Mouse (Mus musculus) neural tube, embryonic 11.5 days (tissue): ENCODE data around the gene Nadsyn1. TPM values are rescaled to one million over a fixed set of nuclear protein-coding genes. Genes with fewer than 3 reads are reported as not detected.
A peak's percentile ranks its signal among the peaks of the same experiment; 100 is the strongest.

Experiments
- ATAC-seq: fragments of 200-750 bp; cut with Nextera tagmentation; 2 replicates; pipeline ENCODE4 v1.8.0; 2017; ENCODE audit warnings: moderate number of reproducible peaks, mild to moderate bottlenecking, moderate TSS enrichment, moderate library complexity; ENCODE audit not compliant: insufficient read depth, low FRiP score, low TSS enrichment
- DNase-seq: peaks from one replicate; pipeline ENCODE4 v3.0.0-alpha.2; 2015; ENCODE audit warnings: low spot score
- H3K27ac ChIP-seq: fragments of 300-500 bp; sonication (generic); 2 replicates; pipeline ENCODE4 v1.5.1; 2014; ENCODE audit warnings: low read depth, mild to moderate bottlenecking, low read length
- H3K27me3 ChIP-seq: fragments of 300-500 bp; sonication (generic); 2 replicates; pipeline ENCODE4 v1.6.1; 2014; ENCODE audit warnings: mild to moderate bottlenecking, low read length, mixed read lengths; ENCODE audit not compliant: control insufficient read depth, insufficient read depth
- H3K36me3 ChIP-seq: fragments of 300-500 bp; sonication (generic); 2 replicates; pipeline ENCODE4 v1.6.1; 2014; ENCODE audit warnings: mild to moderate bottlenecking, low read length, moderate library complexity, mixed read lengths; ENCODE audit not compliant: control insufficient read depth, insufficient read depth
- H3K4me1 ChIP-seq: fragments of 300-500 bp; sonication (generic); 2 replicates; pipeline ENCODE4 v1.6.1; 2014; ENCODE audit warnings: low read length, mixed read lengths; ENCODE audit not compliant: control insufficient read depth, insufficient read depth
- H3K4me2 ChIP-seq: fragments of 300-500 bp; sonication (generic); 2 replicates; pipeline ENCODE4 v1.6.1; 2014; ENCODE audit warnings: low read depth, mild to moderate bottlenecking, moderate library complexity
- H3K4me3 ChIP-seq: fragments of 300-500 bp; sonication (generic); 2 replicates; pipeline ENCODE4 v1.5.1; 2014; ENCODE audit warnings: low read depth, low read length
- H3K9ac ChIP-seq: fragments of 300-500 bp; sonication (generic); 2 replicates; pipeline ENCODE4 v1.6.1; 2014; ENCODE audit warnings: mild to moderate bottlenecking, low read length
- H3K9me3 ChIP-seq: fragments of 300-500 bp; sonication (generic); 2 replicates; pipeline ENCODE4 v1.6.1; 2016; ENCODE audit warnings: low read length; ENCODE audit not compliant: control insufficient read depth
- WGBS: fragments of 180-500 bp; shearing (Covaris S2); extraction: QIAGEN DNeasy Blood & Tissue Kit; methylation state at CpG from one replicate; pipeline ENCODE4 v1.1.7; 2014; 5-methylcytosine and 5-hydroxymethylcytosine counted together
- polyA plus RNA-seq: library from polyadenylated mRNA; unstranded; fragments of >200 nt; fragmentation: Nextera tagmentation; extraction: Ambion mirVana; gene quantifications from 2 replicates; pipeline ENCODE4 v1.2.1, GENCODE M21; 2014

The Nadsyn1 gene
- polyA plus RNA-seq, 1 experiment from 2014 or later = 8.9 TPM

DNA sequence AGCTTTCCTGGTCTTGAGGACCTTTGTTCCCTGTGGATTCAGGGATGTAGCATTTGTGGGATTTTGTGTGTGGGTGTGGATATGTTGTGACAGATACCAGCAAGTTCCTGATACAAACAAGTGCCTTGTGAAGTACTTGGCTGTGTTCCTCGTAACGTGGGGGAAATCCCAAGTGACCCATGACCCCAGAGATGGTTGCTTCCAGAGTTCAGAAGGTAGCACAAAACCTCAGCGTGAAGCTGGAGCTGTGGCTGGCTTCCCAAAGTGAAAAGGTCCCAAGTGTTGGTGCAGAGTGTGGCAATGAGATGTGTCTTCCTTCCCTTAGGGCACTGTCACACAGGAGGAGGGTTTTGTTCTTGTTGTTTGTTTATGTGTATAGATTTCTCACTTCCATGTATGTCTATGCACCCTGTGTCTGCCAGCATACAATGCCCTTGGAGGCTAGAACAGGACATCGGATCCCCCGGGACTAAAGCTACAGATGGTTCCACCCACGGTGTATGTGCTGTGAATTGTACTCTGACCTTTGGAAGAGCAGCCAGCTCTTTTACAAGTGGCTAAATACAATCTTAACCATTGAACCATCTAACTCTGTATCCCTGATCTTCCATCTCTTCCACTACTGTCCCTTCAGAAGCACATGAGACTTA, 30.2 kb downstream of the Nadsyn1 start:
- Histone ChIP-seq H3K36me3 (no peaks in the 10 kb centered on the region), H3K4me3 (no peak overlapping the region), H3K27ac (no peak overlapping the region), H3K27me3 (no peaks in the 10 kb centered on the region), H3K4me1 (no peaks in the 10 kb centered on the region), H3K9me3 (no peaks in the 10 kb centered on the region), H3K9ac (no peak overlapping the region), H3K4me2 (no peak overlapping the region)
- ATAC-seq (no peak), DNase-seq (no peak)
- WGBS = 79% methylated on average over 6 of the region's 6 CpGs

DNA sequence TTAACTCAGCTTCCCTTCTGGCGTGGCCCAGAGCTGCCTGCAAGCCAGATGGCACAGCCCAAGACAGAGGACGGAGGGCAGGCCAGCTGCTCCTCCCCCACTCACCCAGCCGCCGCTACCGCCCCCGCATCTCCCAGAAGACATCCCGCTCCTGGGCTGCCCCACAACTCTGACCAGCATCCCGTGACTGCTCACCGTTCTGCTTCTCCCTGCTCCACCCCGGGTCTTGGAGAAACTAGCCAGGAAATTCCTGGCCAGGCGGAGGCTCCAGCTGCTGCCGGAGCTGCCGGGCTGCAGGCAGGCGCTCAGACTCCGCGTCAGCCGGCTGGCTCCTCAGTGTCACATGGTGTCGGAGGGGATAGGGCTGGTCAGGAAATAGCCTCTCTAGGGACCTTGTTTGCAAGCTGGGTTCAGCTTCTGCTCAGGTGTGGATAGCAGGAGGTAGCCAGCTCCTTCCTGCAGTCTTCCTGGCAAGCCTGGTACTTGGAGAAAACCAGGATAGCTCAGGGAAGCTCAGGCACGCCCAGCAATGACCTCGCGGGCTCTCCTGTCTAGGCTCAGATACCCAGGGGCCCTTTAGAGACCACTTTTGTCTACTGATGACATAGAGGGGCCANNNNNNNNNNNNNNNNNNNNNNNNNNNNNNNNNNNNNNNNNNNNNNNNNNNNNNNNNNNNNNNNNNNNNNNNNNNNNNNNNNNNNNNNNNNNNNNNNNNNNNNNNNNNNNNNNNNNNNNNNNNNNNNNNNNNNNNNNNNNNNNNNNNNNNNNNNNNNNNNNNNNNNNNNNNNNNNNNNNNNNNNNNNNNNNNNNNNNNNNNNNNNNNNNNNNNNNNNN, 38.4 kb downstream of the Nadsyn1 start, which contains the start of gene Mrgpre:
Gene Mrgpre (minus strand): TSS at position 505 of the 834 bp plus-strand sequence.
- Histone ChIP-seq H3K4me3 (peak within 1 kb of the TSS; percentile 38), H3K9ac (peak within 1 kb of the TSS; percentile 60), H3K4me1 (peaks cover 11% of the 10 kb centered on the region; the same call in 1 of the 2 replicates), H3K4me2 (peak within 1 kb of the TSS; percentile 63), H3K9me3 (no peaks in the 10 kb centered on the region), H3K36me3 (no peaks in the 10 kb centered on the region), H3K27ac (peak within 1 kb of the TSS; percentile 24; the same call in 1 of the 2 replicates), H3K27me3 (no peaks in the 10 kb centered on the region)
- WGBS = 4% methylated on average over 21 of the region's 21 CpGs
- peak; percentile 80 for DNase-seq
- peak; percentile 85 for ATAC-seq

DNA sequence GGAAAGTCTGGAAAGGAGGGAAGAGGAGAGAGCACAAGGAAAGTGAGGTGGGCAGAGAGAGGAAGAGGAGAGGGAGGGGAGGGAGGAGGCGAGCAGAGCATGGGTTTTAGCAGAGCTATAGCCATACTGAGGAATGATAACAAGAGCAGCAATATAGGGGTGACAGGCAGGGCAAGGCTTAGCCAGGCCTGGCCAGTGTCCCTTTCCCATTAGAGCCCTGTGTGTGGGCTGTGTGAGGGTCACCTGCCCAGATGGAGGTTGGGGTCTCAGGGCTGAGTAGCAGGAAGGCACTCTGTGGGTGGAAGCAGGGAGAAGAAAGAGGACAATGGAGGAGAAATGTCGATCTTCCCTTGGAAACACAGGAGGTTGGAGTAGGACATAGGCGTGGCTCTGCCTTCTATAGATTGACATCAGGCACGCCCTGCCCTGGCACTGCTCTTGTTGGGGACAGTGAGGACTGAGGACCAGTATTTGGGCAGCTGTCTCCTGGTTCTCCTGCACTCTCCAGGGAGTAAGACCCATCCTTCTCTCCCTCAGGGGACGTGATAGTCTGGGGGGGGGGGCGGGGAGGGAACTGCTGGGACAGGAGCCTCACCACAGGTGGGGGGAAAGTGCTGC, 39.2 kb downstream of the Nadsyn1 start:
- DNase-seq = no peak
- peak; percentile 80 for ATAC-seq

DNA sequence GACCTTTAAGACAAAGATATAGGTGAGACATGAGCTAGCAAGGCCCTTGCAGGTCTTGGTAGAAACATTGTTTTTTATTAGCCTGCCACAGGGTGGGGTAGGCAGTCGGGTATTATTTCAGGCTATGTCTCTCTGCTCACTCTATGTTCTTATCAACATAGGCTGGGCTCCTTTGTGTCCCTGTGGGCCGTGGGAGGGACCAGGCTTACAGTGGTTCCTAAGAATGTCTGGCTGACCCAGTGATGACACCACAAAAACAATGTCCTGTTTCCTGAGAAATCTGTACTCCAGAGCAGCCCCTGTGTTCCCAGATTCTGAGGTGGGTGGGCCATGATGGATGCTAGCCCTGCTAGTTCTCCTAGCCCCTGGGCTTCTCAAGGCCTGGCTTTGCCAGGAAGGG, 45.3 kb downstream of the Nadsyn1 start:
- Histone ChIP-seq H3K9me3 (no peaks in the 10 kb centered on the region), H3K27ac (no peak overlapping the region), H3K4me1 (no peaks in the 10 kb centered on the region), H3K4me2 (no peak overlapping the region), H3K36me3 (no peaks in the 10 kb centered on the region), H3K9ac (no peak overlapping the region), H3K27me3 (no peaks in the 10 kb centered on the region), H3K4me3 (no peak overlapping the region)
- ATAC-seq = no peak
- 54% methylated on average over 2 of the region's 2 CpGs for WGBS
- no peak for DNase-seq

More for the DNA sequence above, 39.2 kb downstream of the Nadsyn1 start:
- Histone ChIP-seq H3K4me3 (peak overlapping the region; percentile 38), H3K9me3 (no peaks in the 10 kb centered on the region), H3K36me3 (no peaks in the 10 kb centered on the region), H3K27me3 (no peaks in the 10 kb centered on the region), H3K4me2 (peak overlapping the region; percentile 63), H3K4me1 (peaks cover 11% of the 10 kb centered on the region; the same call in 1 of the 2 replicates), H3K9ac (peak overlapping the region; percentile 60), H3K27ac (peak overlapping the region; percentile 24; the same call in 1 of the 2 replicates)
- 13% methylated on average over 6 of the region's 6 CpGs for WGBS

DNA sequence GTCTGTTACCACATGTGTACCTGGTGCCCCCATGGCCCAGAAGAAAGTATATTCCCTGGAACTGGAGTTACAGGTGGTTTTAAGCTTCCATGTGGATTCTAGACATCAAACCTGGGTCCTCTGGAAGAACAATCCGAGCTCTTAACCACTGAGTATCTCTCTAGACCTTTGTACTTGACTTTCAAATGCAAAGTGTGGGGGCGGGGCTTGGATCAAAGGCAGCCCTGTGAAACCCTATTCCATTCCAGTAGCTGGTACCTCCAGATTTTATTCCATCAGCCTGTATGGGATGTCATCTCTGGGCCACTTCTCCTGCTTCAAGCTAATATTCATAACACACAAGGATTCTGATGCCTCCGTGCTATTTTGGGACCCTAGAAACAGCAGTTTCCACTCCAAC, 46.5 kb downstream of the Nadsyn1 start:
- Histone ChIP-seq H3K4me2 (no peak overlapping the region), H3K4me3 (no peak overlapping the region), H3K27me3 (no peaks in the 10 kb centered on the region), H3K4me1 (no peaks in the 10 kb centered on the region), H3K36me3 (no peaks in the 10 kb centered on the region), H3K9me3 (no peaks in the 10 kb centered on the region), H3K9ac (no peak overlapping the region), H3K27ac (no peak overlapping the region)
- ATAC-seq = no peak
- DNase-seq = no peak
- 26% methylated on average over 3 of the region's 3 CpGs for WGBS

DNA sequence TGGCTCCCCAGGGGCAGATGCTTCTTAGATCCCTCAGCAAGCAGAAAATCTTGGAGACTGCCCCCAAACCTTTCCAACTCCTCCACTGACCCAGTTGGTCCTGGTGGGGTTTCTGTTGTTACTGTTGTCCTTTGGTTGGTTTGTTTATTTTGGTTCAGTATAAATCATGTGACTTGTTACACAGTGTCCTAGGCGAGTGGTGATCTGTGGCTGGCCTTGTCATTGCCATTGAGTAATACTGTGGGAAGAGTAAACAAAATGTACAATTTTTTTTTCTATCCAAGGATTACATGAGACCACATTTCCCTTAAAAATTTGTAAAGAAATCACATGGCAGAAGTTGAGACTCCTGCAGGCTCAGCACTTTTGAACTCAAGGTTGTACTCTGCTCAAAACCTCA, 53.2 kb downstream of the Nadsyn1 start:
- H3K4me1 ChIP-seq = no peaks in the 10 kb centered on the region
- H3K4me2 ChIP-seq = no peak overlapping the region
- DNase-seq = no peak
- H3K27me3 ChIP-seq = no peaks in the 10 kb centered on the region
- no peak overlapping the region for H3K27ac ChIP-seq
- H3K36me3 ChIP-seq = no peaks in the 10 kb centered on the region
- WGBS = 51% methylated on average over 1 of the region's 1 CpGs
- no peaks in the 10 kb centered on the region for H3K9me3 ChIP-seq
- no peak for ATAC-seq
- H3K9ac ChIP-seq = no peak overlapping the region
- H3K4me3 ChIP-seq = no peak overlapping the region

DNA sequence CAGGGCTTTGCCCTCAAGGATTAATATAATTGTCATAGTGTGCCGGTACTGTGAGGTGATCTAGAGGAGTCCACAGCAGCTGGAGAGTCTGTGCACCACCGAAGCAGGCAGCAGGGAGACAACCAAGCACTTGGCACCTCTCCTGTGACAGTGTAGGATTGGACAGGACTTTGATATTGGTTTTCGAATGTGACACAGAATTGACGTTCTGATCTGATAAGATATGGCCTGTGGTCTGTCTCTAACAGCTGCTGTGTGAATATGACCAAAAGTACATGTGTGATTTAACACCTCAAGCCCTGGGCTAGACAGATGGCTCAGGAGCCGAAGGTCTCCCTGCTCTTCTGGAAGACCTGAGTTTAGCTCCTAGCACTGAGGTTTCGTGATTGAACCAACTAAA, 54.4 kb downstream of the Nadsyn1 start:
- ATAC-seq (no peak), DNase-seq (no peak)
- no peak overlapping the region for H3K4me2 ChIP-seq
- WGBS = 85% methylated on average over 6 of the region's 6 CpGs
- H3K4me3 ChIP-seq = no peak overlapping the region
- H3K9ac ChIP-seq = no peak overlapping the region
- no peaks in the 10 kb centered on the region for H3K27me3 ChIP-seq
- H3K36me3 ChIP-seq = no peaks in the 10 kb centered on the region
- no peaks in the 10 kb centered on the region for H3K4me1 ChIP-seq
- H3K9me3 ChIP-seq = no peaks in the 10 kb centered on the region
- H3K27ac ChIP-seq = no peak overlapping the region

DNA sequence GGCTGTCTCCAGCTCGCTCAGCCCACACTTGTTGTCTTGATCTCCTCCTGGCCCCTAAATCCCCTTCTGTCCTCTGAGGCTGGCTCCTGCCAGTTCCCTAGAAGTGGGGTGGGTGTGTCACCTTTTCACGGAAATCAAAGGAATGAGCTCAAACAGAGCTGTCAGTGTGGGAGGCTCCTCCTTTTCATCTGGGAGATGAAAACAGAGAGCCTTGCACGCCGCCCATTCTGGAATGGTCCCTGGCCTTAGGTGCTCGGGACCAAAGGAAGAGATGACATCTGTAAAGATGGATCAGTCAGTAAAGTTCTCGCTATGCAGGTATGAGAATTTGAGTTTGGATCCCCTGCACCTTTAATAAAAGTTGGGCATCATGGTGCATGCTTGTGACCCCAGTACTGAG, 55.8 kb downstream of the Nadsyn1 start, which contains the start of gene Mrgprg:
Gene Mrgprg (minus strand): TSS at position 101 of the 400 bp plus-strand sequence.
- DNase-seq (no peak), ATAC-seq (no peak)
- H3K27ac ChIP-seq = no peak within 1 kb of the TSS
- no peaks in the 10 kb centered on the region for H3K36me3 ChIP-seq
- WGBS = 46% methylated on average over 6 of the region's 6 CpGs
- no peaks in the 10 kb centered on the region for H3K27me3 ChIP-seq
- H3K9ac ChIP-seq = no peak within 1 kb of the TSS
- no peak within 1 kb of the TSS for H3K4me3 ChIP-seq
- no peaks in the 10 kb centered on the region for H3K9me3 ChIP-seq
- no peak within 1 kb of the TSS for H3K4me2 ChIP-seq
- H3K4me1 ChIP-seq = no peaks in the 10 kb centered on the region
